Mouse (Mus musculus): ENCODE measurements around the gene Smad1.

Gene Smad1

DNA sequence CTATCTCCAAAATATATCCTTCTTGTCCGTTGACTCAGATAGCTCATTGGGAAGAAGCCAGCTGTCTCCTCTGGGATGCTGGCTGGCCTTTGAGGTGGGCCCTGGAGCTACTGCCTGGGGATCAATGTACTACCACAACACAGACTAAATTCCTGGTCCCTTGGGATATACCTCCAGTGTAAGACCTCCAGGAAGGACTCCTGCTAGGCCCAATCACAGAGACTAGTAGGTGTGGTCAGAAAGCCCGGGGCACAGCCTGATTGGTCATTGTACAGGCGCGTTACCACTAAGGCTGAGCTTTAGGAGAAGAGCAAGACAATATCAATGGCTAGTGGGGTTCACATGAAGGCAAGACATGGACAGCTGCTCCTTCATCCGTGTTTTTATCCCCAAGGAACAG is 93.4 kb downstream of the Smad1 start:
- no peak for DNase-seq (ENCODE audit: extremely low read depth, insufficient read length, low spot score)

DNA sequence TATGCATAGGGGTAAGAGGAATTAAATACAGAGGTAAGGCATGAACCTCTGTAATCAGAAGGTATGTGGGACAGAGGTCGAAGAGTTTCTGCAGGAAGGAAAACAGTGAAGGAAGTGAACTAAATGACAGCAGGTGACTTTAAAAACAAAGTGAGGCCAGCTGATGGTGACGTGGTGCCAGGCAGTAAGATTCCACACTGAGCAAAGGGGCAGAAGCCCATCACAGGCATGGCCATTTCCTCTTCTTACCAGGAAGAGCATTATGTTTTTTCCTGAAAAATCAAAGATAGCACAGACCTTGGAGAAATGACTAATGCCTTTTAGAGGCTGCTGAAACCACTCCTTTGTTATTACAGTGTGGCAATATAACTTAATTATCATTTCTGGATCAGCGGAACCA is 97.8 kb downstream of the Smad1 start:
- no peak for DNase-seq (ENCODE audit: extremely low read depth, insufficient read length, low spot score)

- no peak for DNase-seq (ENCODE audit: extremely low read depth, insufficient read length, low spot score)
Observed at GRCm38 (mm10) chr8:79299704-79300103, 99.6 kb downstream of the Smad1 start.

DNA sequence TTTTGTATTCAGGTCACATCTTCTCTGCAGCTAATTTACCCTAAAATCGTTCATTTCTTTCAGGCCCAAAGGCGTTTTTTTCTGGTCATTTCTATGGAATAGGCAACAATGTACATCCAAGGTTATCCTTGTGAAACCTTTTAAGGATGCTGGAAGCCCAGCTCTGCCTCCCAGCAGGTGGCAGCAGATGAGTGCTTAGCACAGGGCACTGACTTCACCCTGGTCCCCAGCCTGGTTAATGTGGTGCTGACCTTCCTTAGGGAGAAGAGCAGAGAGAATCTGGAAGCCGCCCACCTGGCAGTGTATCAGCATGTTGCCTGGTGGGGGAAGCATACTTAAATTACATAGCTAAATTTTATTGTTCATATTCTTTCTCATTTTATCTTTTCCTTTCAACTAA is 101.6 kb downstream of the Smad1 start:
- DNase-seq (ENCODE audit: extremely low read depth, insufficient read length, low spot score), result peak; percentile 38

DNA sequence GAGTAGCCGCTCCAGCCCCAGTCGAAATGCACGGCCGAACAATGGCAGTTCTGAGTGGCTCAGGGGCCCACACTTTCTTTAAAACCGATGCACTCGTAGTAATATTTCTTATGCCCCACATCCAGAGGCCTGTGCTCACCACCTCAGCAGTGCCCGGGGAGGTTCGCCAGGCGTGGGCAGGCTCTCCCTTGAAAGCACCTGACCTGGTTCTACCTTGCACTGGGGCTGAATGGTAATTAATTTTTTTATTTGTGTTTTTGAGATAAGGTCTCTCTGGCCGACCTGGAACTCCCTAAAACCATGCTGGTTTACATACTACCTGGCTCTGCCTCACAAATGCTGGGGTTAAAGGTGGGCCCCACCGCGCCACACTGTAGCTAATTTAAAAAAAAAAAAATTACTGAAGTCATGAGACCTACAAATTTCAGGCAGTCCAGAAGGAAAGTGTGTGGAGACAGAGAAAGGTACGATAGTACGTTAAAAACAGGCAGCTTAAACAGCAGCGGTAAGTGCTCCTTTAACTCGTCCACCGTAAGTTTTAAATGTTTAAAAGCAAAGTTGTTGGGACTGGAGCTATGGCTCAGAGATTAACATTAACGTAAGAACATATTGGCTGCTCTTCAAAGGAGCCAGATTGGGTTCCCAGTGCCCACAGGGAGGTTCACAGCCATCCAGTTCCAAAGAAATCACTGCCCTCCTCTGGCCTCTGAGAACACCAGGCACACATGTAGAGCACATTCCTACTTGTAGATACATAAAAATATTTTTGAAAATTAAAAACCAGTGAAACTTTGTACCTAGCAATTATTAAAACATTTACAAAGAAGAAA is 103.8 kb downstream of the Smad1 start:
- no peak for DNase-seq (ENCODE audit: extremely low read depth, insufficient read length, low spot score)

- peak; percentile 98 for DNase-seq (ENCODE audit: extremely low read depth, insufficient read length, low spot score)
Observed at GRCm38 (mm10) chr8:79294610-79295275, 104.6 kb downstream of the Smad1 start, which contains the start of gene Mmaa. Gene Mmaa, minus strand, starts transcription at chr8:79294937.

GRCm38 (mm10) chr8:79293841-79294240 is 105.5 kb downstream of the Smad1 start:
- no peak for DNase-seq (ENCODE audit: extremely low read depth, insufficient read length, low spot score)

DNA sequence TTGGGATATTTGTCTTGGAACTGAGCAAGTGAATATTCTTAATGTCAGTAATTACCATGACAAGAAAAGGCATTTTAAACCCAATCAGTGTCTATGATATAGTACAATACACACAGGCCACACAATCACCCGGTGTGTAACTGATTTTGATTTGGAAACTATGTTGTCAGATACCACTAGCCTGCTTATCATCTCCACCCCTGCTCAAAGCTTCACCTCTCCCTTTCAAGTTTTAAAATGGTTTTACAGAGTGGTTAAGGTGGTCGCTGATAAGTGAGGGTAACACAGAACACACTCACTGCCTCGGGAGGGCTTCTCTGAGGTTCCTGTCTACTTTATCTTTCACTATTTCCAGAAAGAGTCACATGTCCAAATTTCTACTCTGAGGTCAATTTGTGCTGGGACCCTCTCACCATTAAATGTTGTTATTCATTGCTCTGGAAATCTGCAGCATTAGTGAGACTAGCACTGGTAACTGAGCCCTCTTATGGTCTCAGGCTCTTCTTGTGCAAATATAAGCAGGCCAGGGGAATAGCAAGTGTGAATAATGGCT is 106.5 kb downstream of the Smad1 start:
- no peak for DNase-seq (ENCODE audit: extremely low read depth, insufficient read length, low spot score)

- DNase-seq (ENCODE audit: extremely low read depth, insufficient read length, low spot score), result no peak
Observed at GRCm38 (mm10) chr8:79289592-79289991, 109.7 kb downstream of the Smad1 start.

- no peak for DNase-seq (ENCODE audit: extremely low read depth, insufficient read length, low spot score)
Observed at GRCm38 (mm10) chr8:79288681-79289080, 110.6 kb downstream of the Smad1 start.
